Mouse (Mus musculus) embryo, embryonic 11 days (tissue): ENCODE data around the gene Prr32.

Source experiments
- DNase-seq: peaks from one replicate; pipeline ENCODE4 v3.0.0-alpha.2; 2015

The Prr32 gene

GRCm38 (mm10) chrX:45090604-45091003 lies at the start of gene Prr32:
Prr32 (plus strand) TSS chrX:45090904.
- no peak for DNase-seq
